Mouse (Mus musculus) layer of hippocampus, adult 18-20 months (tissue): ENCODE measurements around the gene Ak7. TPM values are rescaled to one million over a fixed set of nuclear protein-coding genes. Genes with fewer than 3 reads are reported as not detected.
A peak's percentile ranks its signal among the peaks of the same experiment; 100 is the strongest.

Source experiments
- DNase-seq, 2 experiments: peaks; one replicate each; pipeline ENCODE4 v3.0.0; 2022; ENCODE audit warnings: low spot score in 2 of 2
- long read RNA-seq: library from polyadenylated mRNA; stranded (forward); transcript quantifications from one replicate; pipeline ENCODE4 v2.0.0, GENCODE M21; 2021
- total RNA-seq, 2 experiments: library from RNA; stranded (reverse); gene quantifications; 2 replicates each; pipeline ENCODE4 v1.2.3; 2021

Ak7 gene
- 1 to 10 TPM; 1.7 to 2.5 TPM for total RNA-seq
- long read RNA-seq, partial matches to known transcripts, result 0 of 2 reads
- long read RNA-seq, other reads (novel, unspliced or antisense), result 0 of 2 reads

- DNase-seq, result no peak
Observed at GRCm38 (mm10) chr12:105705799-105706487, at the start of gene Ak7. TSS of gene Ak7 (plus strand) at chr12:105705976.

- DNase-seq, result no peak
Observed at GRCm38 (mm10) chr12:105676274-105676673, 29.5 kb upstream of the Ak7 start.

- no peak for DNase-seq
Observed at GRCm38 (mm10) chr12:105678211-105678610, 27.6 kb upstream of the Ak7 start.

- DNase-seq, result no peak
Observed at GRCm38 (mm10) chr12:105678762-105679161, 27.0 kb upstream of the Ak7 start.

GRCm38 (mm10) chr12:105683933-105684901, 21.6 kb upstream of the Ak7 start, which contains the start of gene Gskip:
TSS of gene Gskip (plus strand) at chr12:105684829.
- peak; percentile 17 to 41 for DNase-seq

GRCm38 (mm10) chr12:105685001-105685691, 20.6 kb upstream of the Ak7 start, which contains the start of gene Atg2b:
TSS of gene Atg2b (minus strand) at chr12:105685211.
- DNase-seq, result peak; percentile 94 to 98

GRCm38 (mm10) chr12:105686791-105687190, 19.0 kb upstream of the Ak7 start:
- DNase-seq, result no peak

- DNase-seq, result no peak
Observed at GRCm38 (mm10) chr12:105687416-105687815, 18.4 kb upstream of the Ak7 start.

- DNase-seq, result no peak
Observed at GRCm38 (mm10) chr12:105688546-105688945, 17.2 kb upstream of the Ak7 start.

GRCm38 (mm10) chr12:105689435-105689834, 16.3 kb upstream of the Ak7 start:
- DNase-seq, result no peak

GRCm38 (mm10) chr12:105694021-105694420, 11.8 kb upstream of the Ak7 start:
- DNase-seq, result no peak

GRCm38 (mm10) chr12:105695848-105696247, 9.9 kb upstream of the Ak7 start:
- no peak for DNase-seq

- DNase-seq, result no peak
Observed at GRCm38 (mm10) chr12:105697104-105697780, 8.5 kb upstream of the Ak7 start.

GRCm38 (mm10) chr12:105700433-105700832, 5.3 kb upstream of the Ak7 start:
- no peak for DNase-seq

- DNase-seq, result peak; percentile 13 to 51
Observed at GRCm38 (mm10) chr12:105718616-105719015, 12.8 kb downstream of the Ak7 start.

GRCm38 (mm10) chr12:105720196-105720595, 14.4 kb downstream of the Ak7 start:
- DNase-seq, result no peak

GRCm38 (mm10) chr12:105721452-105722132, 15.8 kb downstream of the Ak7 start:
- DNase-seq, result no peak

GRCm38 (mm10) chr12:105722657-105723056, 16.9 kb downstream of the Ak7 start:
- DNase-seq, result peak in 1 of 2 experiments; percentile 62

GRCm38 (mm10) chr12:105724616-105725015, 18.8 kb downstream of the Ak7 start:
- DNase-seq, result no peak

- no peak for DNase-seq
Observed at GRCm38 (mm10) chr12:105725736-105726135, 20.0 kb downstream of the Ak7 start.
